Mouse (Mus musculus) naive thymus-derived CD4-positive, alpha-beta T cell, adult 2 months (primary cell): ENCODE measurements around the gene Map3k3.

Experiments
- DNase-seq: peaks from one replicate; pipeline ENCODE4 v3.0.0-alpha.2; 2011; ENCODE audit warnings: low read depth

The Map3k3 gene

DNA sequence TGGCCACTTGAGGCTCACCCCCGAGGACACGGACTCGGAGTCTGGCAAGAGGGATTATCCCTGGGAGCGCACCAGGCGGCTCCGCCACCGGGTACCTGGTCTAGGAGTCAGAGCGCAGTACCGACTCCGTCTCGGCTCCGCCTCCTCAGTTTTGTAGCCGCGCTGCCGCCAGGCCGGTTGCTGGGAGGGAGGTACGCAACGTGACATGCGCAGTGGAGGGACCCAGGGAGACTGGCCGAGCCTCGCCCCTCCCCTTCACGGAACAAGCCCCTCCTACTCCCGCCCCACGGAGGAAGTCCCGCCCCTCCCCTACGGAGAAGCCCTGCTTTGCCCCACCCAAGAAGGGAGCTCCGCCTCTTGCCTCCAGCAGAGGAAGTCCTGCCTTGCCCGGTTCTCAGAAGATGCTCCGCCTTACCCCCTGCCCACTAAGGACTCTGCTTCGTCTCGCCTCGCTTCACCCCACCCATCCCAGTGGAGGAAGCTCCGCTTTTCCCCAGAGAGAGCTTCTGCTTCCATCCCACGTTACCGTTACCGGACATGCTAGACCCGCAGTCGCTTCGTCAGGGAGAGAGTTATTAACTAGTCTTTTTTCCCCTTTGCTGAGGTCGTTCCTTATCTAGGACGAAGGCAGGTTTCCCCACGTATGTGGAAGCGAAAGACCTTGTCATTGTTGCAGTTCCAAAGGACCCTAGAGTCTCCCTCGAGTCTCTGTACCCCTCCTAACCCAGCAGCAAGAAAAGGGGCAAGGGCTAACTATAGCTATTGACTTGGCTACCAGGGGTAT lies 109.2 kb downstream of the Map3k3 start:
- peak; percentile 99 for DNase-seq

DNA sequence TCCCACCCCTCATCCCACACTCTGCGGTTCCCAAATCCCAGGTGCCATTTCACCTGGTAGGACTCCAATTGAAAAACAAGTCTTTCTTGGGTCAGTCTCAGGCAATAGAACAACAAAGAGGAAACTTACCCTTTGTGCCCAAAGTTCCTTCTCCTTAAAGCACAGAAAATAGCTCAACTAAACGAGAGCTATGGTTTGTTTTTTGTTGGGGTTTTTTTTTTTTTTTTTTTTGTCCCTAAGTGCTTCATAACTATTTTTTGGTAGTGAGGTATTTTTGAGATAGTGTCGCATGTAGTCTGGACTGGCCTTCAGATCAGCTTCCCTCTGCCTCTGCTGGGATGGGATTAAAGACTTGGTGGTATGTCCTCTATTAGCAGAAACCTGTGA lies 109.7 kb downstream of the Map3k3 start:
- DNase-seq: no peak

GRCm38 (mm10) chr11:106194891-106195290 lies 110.5 kb downstream of the Map3k3 start:
- no peak for DNase-seq

- no peak for DNase-seq
These were observed 110.9 kb downstream of the Map3k3 start for GRCm38 (mm10) chr11:106195341-106195740.

GRCm38 (mm10) chr11:106198277-106198676 lies 113.9 kb downstream of the Map3k3 start:
- no peak for DNase-seq

- peak; percentile 39 for DNase-seq
These were observed 115.6 kb downstream of the Map3k3 start for GRCm38 (mm10) chr11:106199997-106200396.

- peak; percentile 59 for DNase-seq
These were observed 116.3 kb downstream of the Map3k3 start for GRCm38 (mm10) chr11:106200756-106201155.

DNA sequence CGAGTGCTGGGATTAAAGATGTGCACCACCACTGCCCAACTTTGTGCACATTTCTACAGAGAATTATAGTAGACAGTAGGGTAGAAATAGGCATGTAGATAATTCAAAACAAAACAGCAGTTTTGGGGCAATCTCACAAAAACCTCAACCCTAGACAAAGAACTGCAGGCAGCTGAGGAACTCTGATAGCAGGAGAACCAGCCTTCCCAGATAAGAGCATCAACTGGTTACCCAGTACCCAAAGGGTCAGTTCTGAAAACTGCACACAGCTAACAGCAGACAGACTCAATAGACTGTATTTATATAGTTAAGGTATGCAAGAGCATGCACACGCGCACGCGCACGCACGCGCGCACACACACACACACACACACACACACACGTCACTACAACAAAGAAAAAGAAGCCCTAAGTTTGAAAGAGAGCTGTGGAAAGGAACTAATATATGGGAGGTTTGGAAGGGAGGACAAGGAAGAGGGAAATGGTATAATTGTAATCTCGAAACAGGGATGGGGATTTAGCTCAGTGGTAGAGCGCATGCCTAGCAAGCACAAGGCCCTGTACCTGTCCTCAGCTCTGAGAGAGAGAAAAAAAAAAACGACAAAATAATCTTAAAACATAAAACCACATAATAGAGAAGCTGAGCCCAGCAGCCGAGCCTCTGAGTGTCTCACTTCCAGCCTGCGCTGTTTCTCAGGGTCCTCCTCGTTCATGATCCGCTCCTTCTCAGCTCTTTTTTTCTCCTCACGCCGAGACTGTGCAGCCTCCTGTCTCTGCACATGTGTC lies 117.1 kb downstream of the Map3k3 start:
- DNase-seq: peak; percentile 78

GRCm38 (mm10) chr11:106202123-106202465 lies 117.7 kb downstream of the Map3k3 start, which contains the start of gene Strada:
TSS of gene Strada (minus strand) at chr11:106202168.
- DNase-seq: no peak
